Mouse (Mus musculus) adrenal gland, adult 18-20 months (tissue): ENCODE results near the gene Ksr1. TPM values are rescaled to one million over a fixed set of nuclear protein-coding genes. Genes with fewer than 3 reads are reported as not detected.

Experiments used
- DNase-seq, 2 experiments: peaks; one replicate each; pipeline ENCODE4 v3.0.0; 2021 to 2022; ENCODE audit warnings: low spot score in 2 of 2
- total RNA-seq, 2 experiments: library from RNA; stranded (reverse); gene quantifications; 1 replicate in 1 of 2; 2 replicates in 1 of 2; pipeline ENCODE4 v1.2.3; 2021

The Ksr1 gene
- total RNA-seq, 2 experiments from 2014 or later = 6.7 to 7.4 TPM

DNA sequence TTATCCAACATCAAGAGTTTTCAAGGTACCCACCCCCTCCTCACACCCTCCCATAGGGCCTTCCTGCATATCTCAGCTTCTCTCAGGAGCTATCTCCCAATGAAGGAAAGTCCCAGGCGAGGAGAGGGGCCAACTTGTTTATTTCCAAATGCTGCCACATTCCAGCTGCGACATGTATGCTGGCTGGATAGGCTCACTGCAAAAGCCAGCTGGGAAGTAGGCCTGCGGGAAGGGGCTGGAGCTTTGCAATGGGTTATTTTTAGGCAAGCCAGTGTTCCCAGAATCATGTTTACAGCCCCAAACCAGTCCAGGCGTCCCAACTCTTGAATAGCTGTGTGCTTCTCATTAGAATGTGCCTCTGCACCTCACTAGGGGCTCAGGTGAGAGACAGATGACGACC, 51.5 kb downstream of the Ksr1 start:
- DNase-seq = no peak

DNA sequence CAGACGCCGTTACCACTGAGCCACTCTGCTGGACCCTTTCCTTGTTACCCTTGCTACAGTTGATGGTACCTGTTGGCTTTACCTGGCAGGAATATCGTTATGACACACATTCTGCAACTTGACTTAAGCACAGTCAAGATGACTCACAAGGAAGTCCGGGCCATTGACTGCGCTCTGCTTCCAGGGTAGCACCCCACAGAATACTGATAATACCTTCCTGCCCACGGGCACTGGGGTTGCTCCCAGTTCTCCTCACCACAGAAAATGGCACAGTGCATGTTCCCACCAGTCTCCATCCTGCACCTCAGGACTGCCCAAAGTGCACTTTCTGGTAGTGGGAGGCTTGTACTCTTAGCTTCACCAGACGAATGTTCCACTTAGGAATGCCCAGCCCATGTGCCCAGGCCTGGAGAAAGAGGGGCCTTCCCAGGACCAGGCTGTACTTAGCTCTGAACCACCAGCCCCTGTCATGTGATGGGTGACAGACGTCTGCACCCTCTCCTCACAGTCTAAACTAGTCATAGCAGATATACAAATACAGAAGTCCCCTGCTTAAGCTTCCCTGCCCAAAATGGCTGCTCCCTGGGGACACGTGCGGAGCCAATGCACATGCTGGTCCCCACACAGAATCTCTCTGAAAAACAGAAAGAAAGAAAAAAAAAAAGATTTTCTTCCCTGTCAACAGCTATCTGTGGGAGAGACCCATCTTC, 52.1 kb downstream of the Ksr1 start:
- DNase-seq = no peak

DNA sequence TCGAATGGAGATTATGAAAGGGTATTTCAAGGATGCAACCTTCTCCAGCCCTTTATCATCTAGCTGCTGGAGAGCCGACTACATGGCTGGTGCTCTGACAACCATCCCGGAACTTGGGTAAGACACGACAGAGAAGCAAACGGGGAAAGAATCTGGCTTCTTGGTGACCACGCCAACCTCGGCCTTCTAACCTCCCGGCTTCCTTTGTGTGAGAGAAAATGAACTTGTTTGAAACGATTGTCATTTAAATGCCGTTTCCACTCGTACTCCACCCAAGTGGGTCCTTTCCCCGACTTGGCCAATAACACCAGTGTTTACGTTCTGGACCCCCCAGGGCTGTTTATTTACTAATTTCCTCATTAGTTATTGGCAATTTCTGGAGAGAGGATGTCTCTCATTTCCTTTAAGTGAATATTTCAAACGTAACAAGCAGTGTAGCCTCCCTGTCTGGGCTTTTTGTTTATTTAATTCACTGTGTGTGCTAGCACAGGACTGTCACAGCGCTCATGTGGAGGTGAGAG, 52.8 kb downstream of the Ksr1 start:
- DNase-seq = no peak

DNA sequence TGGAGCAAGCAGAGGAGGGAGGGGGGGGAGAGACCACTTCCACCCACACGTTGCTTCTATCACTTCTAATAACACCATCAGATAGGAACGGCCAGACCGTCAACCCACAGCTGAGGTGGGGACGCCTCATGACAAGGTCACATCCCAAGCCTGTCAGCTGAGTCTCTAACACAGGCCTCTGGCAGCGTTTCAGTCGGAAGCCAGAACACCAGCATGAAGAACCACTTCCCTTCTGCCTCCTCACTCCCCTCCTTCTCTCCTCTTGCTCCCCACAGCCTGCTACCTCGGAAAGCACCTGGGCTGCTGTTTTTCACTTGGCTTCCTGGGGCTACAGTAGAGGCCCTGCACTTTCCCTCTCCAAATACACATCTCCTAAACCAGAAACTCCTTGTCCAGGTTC, 53.4 kb downstream of the Ksr1 start:
- DNase-seq = no peak

DNA sequence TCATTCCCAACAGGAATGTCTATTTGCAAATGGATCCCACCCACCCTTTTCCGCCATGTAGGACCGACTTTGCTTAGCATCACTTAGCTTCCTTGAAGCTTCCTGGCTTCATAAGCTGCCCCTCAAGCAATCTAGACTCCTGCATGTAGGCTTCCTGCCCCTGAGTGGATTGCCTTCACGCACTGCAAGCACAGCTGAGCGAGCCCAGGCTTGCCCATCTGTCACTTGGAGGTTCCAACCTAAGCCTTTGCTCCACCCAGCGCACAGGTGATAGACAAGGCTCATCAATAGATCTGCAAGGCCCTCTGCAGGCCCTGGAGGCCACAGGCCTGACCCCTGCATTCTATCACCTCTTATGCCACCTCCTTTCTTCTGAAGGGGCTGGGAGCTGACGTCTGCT, 54.0 kb downstream of the Ksr1 start:
- no peak for DNase-seq

DNA sequence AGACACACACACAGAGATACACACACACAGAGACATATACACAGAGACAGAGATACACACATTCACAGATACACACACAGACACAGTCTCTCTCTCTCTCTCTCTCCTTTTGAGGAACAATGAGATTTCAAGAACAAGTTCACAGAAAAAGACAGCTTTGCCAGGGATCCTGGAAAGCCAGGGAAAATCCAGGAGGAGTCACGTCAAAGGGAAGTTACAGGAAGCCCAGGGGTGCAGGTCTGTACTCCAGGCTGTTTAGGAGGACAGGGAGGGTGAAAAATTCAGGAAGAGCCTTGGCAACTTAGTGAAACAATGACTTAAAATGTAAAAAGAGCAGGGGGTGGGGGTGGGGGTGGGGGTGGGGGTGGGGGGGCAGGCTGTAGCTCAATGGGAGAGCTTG, 56.5 kb downstream of the Ksr1 start:
- no peak for DNase-seq

DNA sequence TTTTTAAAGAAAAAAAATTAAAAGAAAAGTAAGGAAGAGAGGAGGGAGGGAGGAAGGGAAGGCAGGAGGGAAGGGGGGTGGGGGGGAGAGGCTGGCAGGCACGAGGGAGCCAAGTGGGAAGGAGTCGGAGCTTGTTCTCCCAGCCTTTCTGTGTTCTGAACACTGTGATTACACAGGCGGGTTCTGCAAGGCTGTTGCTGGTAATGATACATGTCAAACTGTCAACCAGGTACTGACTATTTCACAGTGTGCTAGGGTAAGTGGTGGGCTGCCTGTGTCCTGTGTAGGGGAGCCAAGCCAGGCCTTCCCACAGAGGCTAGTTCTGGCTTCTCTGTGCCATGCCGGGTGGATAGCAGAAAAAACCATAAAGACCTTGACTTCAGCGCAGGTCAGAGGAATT, 57.2 kb downstream of the Ksr1 start:
- no peak for DNase-seq

DNA sequence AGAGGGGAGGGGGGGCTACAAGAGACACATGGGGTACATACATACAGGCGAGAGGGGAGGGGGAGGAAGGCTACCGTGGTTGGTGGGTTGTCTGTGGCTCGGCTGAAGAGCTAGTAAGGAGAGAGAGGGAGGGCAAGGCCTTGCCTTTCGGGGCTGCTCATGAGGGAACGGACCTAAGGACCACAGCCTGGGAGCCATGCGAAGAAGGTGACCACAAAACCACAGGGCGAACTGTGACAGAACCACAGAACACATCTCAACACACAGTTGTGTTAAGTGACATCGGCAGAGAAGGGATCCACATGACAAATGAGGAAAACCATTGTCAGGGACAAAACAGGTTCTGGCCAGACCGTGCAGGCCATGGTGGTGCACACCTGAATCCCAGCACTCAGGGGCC, 57.9 kb downstream of the Ksr1 start:
- no peak for DNase-seq

DNA sequence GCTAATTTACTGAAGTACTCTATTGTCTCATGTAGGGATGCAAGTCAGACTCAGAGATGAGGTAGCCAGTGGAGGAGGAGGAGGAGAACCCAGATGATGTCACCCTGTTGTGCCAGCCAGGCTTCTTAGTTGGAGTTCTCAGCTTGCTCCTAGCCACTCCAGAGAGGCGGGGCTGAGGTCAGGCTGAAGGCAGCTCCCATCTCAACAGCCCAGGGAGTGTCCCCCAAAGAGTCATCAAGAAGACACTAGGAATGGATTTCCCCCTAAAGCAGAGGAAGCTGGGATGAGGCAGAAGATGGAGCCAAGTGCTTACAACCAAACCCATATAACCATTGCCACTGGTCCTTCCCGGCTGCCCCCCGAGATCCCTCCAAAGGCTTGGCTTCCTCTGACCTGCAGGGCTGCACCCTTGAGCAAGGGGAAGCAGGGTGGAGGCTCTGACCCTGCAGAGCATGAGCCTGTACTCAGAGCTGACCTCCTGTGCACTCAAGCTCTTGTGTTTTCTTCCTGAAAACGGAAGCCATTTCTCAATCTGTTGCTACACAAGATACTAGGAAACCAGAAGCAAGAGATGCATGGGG, 58.4 kb downstream of the Ksr1 start:
- no peak for DNase-seq

- no peak for DNase-seq
These were observed 59.4 kb downstream of the Ksr1 start for GRCm38 (mm10) chr11:79086787-79087186.

DNA sequence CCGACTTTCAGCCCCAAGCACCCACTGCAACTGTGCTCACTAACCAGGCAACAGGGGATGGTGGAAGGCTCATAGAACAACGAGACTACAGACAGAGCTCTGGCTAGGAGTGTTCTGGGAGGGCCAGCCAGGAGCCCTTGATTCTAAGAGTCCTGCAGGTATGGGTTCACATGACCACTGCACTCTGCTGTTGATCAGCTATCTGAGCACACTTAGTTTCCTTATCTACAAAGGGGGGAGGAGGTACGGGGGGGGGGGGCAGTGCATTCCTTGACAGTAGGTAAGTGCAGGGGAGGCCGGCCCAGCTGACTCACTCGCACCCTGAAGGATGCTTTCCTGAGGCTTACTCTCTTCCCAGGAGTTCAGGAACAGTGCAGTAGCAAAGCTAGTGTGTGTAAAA, 61.1 kb downstream of the Ksr1 start:
- no peak for DNase-seq

DNA sequence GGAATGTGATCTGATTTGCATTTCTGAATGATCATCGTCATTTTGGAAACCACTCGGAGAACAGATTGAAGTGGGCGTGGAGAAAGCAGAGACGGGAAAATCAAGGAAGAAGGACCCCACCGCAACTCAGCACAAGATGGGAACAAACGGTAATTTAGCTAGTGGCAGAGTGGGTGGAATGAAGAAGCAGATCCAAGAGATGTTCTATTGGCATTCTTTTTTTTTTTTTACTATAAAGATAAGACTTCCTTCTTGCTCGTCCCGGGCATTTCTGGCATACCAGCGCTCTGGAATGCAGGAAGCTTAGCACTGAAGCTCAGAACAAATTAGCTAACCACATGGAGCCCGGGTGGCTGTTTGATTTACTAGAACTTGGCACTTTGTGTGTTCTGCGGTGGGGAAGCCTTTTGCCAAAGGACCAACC, 63.2 kb downstream of the Ksr1 start:
- no peak for DNase-seq

GRCm38 (mm10) chr11:79080965-79081891, 65.0 kb downstream of the Ksr1 start:
- DNase-seq = peak in 1 of 2 experiments; percentile 42

GRCm38 (mm10) chr11:79080081-79080480, 66.1 kb downstream of the Ksr1 start:
- DNase-seq = no peak

GRCm38 (mm10) chr11:79076484-79076883, 69.7 kb downstream of the Ksr1 start:
- no peak for DNase-seq

DNA sequence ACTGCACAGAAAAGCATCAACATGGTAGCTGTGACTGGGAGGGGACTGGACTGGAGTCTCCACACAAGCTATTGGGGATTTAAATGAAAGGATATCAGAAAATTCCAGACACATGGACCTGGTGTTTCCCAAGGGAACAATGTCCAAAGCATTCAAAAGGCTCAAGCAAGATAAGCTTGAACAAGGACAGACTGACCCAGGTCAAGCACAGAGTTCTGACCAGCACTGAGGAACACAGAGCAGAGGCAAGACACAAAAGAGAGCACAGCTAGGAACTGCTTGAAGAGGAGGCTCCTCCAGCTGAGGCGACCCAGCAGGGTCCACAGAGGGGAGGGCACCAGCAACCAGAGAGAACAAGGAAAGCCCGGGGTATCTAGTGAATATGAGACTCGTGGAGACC, 71.2 kb downstream of the Ksr1 start:
- no peak for DNase-seq

- DNase-seq = no peak
These were observed 71.6 kb downstream of the Ksr1 start for GRCm38 (mm10) chr11:79074611-79075010.

DNA sequence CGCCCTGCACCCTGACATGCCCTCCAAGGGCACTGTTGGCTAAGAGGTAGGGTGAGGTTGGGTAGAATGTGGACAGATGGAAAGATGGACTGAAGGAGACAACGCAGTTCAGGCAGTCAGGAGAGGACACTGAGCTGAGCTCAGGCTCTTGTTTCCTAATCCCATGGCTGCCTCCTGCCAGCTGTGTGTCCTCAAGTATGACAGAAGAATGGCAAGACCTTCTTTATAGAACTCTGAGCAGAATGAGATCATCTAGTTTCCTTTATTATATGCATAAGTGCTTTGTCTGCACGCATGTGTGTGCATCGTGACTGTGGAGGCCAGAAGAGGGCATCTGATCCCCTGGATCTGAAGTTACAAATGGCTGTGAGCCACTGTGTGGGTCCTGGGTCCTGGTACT, 72.6 kb downstream of the Ksr1 start:
- no peak for DNase-seq

- DNase-seq = no peak
These were observed 74.1 kb downstream of the Ksr1 start for GRCm38 (mm10) chr11:79072108-79072507.

- DNase-seq = peak; percentile 40 to 54
These were observed 74.9 kb downstream of the Ksr1 start for GRCm38 (mm10) chr11:79071082-79071972.
